Mouse (Mus musculus) kidney, postnatal 0 days (tissue): ENCODE measurements around the gene Dnajc1. TPM values are rescaled to one million over a fixed set of nuclear protein-coding genes. Genes with fewer than 3 reads are reported as not detected.

ENCODE experiments used
- ATAC-seq: fragments of 200-750 bp; cut with Nextera tagmentation; replicated peaks from 2 replicates; pipeline ENCODE4 v1.8.0; 2017; ENCODE audit warnings: low read depth, moderate number of reproducible peaks, moderate TSS enrichment, moderate library complexity; ENCODE audit not compliant: low FRiP score
- DNase-seq: peaks from one replicate; pipeline ENCODE4 v3.0.0-alpha.2; 2016; ENCODE audit warnings: low spot score
- H3K27ac ChIP-seq: fragments of 300-500 bp; sonication (generic); 2 replicates; pipeline ENCODE4 v1.5.1; 2014; ENCODE audit warnings: mild to moderate bottlenecking
- H3K27me3 ChIP-seq: fragments of 300-500 bp; sonication (generic); 2 replicates; pipeline ENCODE4 v1.6.1; 2014; ENCODE audit warnings: low read length, mixed read lengths; ENCODE audit not compliant: insufficient read depth
- H3K36me3 ChIP-seq: fragments of 300-500 bp; sonication (generic); 2 replicates; pipeline ENCODE4 v1.6.1; 2014; ENCODE audit warnings: low read length, mixed read lengths; ENCODE audit not compliant: insufficient read depth
- H3K4me1 ChIP-seq: fragments of 300-500 bp; sonication (generic); replicated peaks from 2 replicates; pipeline ENCODE4 v1.6.1; 2014; ENCODE audit warnings: antibody characterized with exemption, low read length, mixed read lengths; ENCODE audit not compliant: insufficient read depth
- H3K4me2 ChIP-seq: fragments of 300-500 bp; sonication (generic); 2 replicates; pipeline ENCODE4 v1.6.1; 2014; ENCODE audit warnings: mild to moderate bottlenecking, low read length, moderate library complexity, mixed read lengths
- H3K4me3 ChIP-seq: fragments of 300-500 bp; sonication (generic); replicated peaks from 2 replicates; pipeline ENCODE4 v1.5.1; 2014; ENCODE audit warnings: low read depth, low read length
- H3K9ac ChIP-seq: fragments of 300-500 bp; sonication (generic); 2 replicates; pipeline ENCODE4 v1.6.1; 2014; ENCODE audit warnings: low read depth, low read length
- H3K9me3 ChIP-seq: fragments of 300-500 bp; sonication (generic); replicated peaks from 2 replicates; pipeline ENCODE4 v1.6.1; 2016; ENCODE audit warnings: low read length, inconsistent platforms, mixed read lengths
- CTCF ChIP-seq: IDR thresholded peaks from 2 replicates; pipeline ENCODE4 v1.5.1; 2016; ENCODE audit warnings: antibody characterized with exemption, low read depth, mild to moderate bottlenecking, moderate library complexity
- WGBS: fragments of 180-500 bp; shearing (Covaris S2); extraction: QIAGEN DNeasy Blood & Tissue Kit; methylation state at CpG from one replicate; pipeline ENCODE4 v1.1.7; 2014; 5-methylcytosine and 5-hydroxymethylcytosine counted together
- polyA plus RNA-seq: library from polyadenylated mRNA; unstranded; fragments of >200 nt; fragmentation: Nextera tagmentation; extraction: Ambion mirVana; gene quantifications from 2 replicates; pipeline ENCODE4 v1.2.1, GENCODE M21; 2015

Dnajc1 gene
- polyA plus RNA-seq, 1 experiment from 2014 or later = 42.4 TPM

- TF ChIP-seq CTCF = no peak
- Histone ChIP-seq H3K4me2 (no peak overlapping the region), H3K27ac (no peak overlapping the region), H3K27me3 (no peaks in the 10 kb centered on the region), H3K4me1 (no peaks in the 10 kb centered on the region), H3K9ac (no peak overlapping the region), H3K4me3 (no peak overlapping the region), H3K9me3 (no peaks in the 10 kb centered on the region), H3K36me3 (no peaks in the 10 kb centered on the region)
- DNase-seq (no peak), ATAC-seq (no peak)
- 90% methylated on average over 4 of the region's 4 CpGs for WGBS
These were observed 82.1 kb downstream of the Dnajc1 start for GRCm38 (mm10) chr2:18310261-18311104.

- Histone ChIP-seq H3K4me2 (no peak overlapping the region), H3K9ac (no peak overlapping the region), H3K36me3 (no peaks in the 10 kb centered on the region), H3K27ac (no peak overlapping the region), H3K27me3 (no peaks in the 10 kb centered on the region), H3K9me3 (no peaks in the 10 kb centered on the region), H3K4me1 (no peaks in the 10 kb centered on the region), H3K4me3 (no peak overlapping the region)
- DNase-seq = no peak
- ATAC-seq = no peak
- no peak for TF ChIP-seq CTCF
- 73% methylated on average over 7 of the region's 7 CpGs for WGBS
These were observed 85.0 kb downstream of the Dnajc1 start for GRCm38 (mm10) chr2:18307440-18308305.

- Histone ChIP-seq H3K9me3 (no peaks in the 10 kb centered on the region), H3K27me3 (no peaks in the 10 kb centered on the region), H3K4me3 (no peak overlapping the region), H3K27ac (no peak overlapping the region), H3K4me2 (no peak overlapping the region), H3K4me1 (no peaks in the 10 kb centered on the region), H3K36me3 (no peaks in the 10 kb centered on the region), H3K9ac (no peak overlapping the region)
- no peak for DNase-seq
- WGBS = 84% methylated on average over 3 of the region's 3 CpGs
- no peak for TF ChIP-seq CTCF
- no peak for ATAC-seq
These were observed 91.7 kb downstream of the Dnajc1 start for GRCm38 (mm10) chr2:18300949-18301348.

DNA sequence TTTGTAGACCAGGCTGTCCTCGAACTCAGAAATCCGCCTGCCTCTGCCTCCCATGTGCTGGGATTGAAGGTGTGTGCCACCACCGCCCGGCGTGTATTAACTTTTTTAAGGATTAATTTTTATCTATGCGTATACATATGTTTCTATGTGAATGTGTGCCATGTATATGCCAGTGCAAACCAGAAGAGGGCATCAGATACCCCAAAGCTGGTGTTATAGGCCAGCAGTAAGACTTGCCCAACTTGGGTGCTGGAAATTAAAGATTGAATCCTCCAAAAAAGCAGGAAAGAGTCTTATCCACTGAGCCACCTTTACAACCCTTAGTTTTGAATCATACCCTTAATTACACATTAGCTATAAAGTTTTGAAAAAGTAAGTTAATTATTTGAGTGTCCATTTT lies 107.5 kb downstream of the Dnajc1 start:
- WGBS = 98% methylated on average over 6 of the region's 6 CpGs
- Histone ChIP-seq H3K4me1 (no peaks in the 10 kb centered on the region), H3K4me3 (no peak overlapping the region), H3K9ac (no peak overlapping the region), H3K27me3 (no peaks in the 10 kb centered on the region), H3K9me3 (no peaks in the 10 kb centered on the region), H3K4me2 (no peak overlapping the region), H3K36me3 (0 out of 2 replicates have a peak, but pooled peaks cover 8% of the 10 kb centered on the region), H3K27ac (no peak overlapping the region)
- ATAC-seq (no peak), DNase-seq (no peak)
- peak; percentile 46; the same call in 1 of the 2 replicates for TF ChIP-seq CTCF

- Histone ChIP-seq H3K9me3 (no peaks in the 10 kb centered on the region), H3K9ac (no peak overlapping the region), H3K4me1 (no peaks in the 10 kb centered on the region), H3K4me3 (no peak overlapping the region), H3K36me3 (no peaks in the 10 kb centered on the region), H3K4me2 (no peak overlapping the region), H3K27ac (no peak overlapping the region), H3K27me3 (no peaks in the 10 kb centered on the region)
- no peak for TF ChIP-seq CTCF
- 89% methylated on average over 1 of the region's 1 CpGs for WGBS
- DNase-seq (no peak), ATAC-seq (no peak)
These were observed 126.9 kb downstream of the Dnajc1 start for GRCm38 (mm10) chr2:18265736-18266135.

DNA sequence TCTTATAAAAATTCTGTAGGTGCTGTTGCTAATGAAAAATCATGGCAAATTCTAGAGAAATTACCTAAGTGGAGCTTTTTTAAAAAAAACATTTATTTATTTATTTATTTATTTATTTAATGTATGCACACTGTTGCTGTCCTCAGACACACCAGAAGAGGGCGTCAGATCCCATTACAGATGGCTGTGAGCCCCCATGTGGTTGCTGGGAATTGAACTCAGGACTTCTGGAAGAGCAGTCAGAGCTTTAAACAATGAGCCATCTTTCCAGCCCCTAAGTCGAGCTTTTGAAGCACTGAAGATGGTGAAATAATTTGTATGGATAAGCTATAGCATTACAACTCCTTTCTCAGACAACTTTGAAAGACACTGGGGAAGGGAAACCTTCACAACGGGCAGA lies 128.1 kb downstream of the Dnajc1 start:
- Histone ChIP-seq H3K27me3 (no peaks in the 10 kb centered on the region), H3K9ac (no peak overlapping the region), H3K4me3 (no peak overlapping the region), H3K4me1 (no peaks in the 10 kb centered on the region), H3K36me3 (no peaks in the 10 kb centered on the region), H3K27ac (no peak overlapping the region), H3K9me3 (no peaks in the 10 kb centered on the region), H3K4me2 (no peak overlapping the region)
- ATAC-seq (no peak), DNase-seq (no peak)
- WGBS = 85% methylated on average over 3 of the region's 3 CpGs
- TF ChIP-seq CTCF = no peak
